Mouse (Mus musculus): ENCODE data around the gene Rab3ip. TPM values are rescaled to one million over a fixed set of nuclear protein-coding genes. Genes with fewer than 3 reads are reported as not detected.

The Rab3ip gene
- total RNA-seq (2012; rRNA removed) = 40.2 and 51.9 TPM in 2 replicates

GRCm38 (mm10) chr10:116950009-116950769, at the start of gene Rab3ip:
Gene Rab3ip (minus strand): TSS chr10:116950769.
- Histone ChIP-seq H3K36me3 (ENCODE audit: control insufficient read depth, insufficient read depth, low read length, poor library complexity, severe bottlenecking) (no peaks in the 10 kb centered on the region; the same call in 1 of the 2 replicates), H3K4me3 (ENCODE audit: insufficient read depth in 1 of 2, low read depth in 1 of 2, low read length in 2 of 2, poor library complexity in 1 of 2, severe bottlenecking in 1 of 2) (peak within 1 kb of the TSS; percentile 88 to 100), H3K4me1 (ENCODE audit: control insufficient read depth in 2 of 2, insufficient read depth in 2 of 2, low read length in 2 of 2, poor library complexity in 1 of 2) (peaks cover 0 to 8% of the 10 kb centered on the region in 2 experiments; a peak in 3 of 4 replicates), H3K27ac (ENCODE audit: insufficient read depth, low read depth, low read length, poor library complexity, severe bottlenecking) (peak within 1 kb of the TSS; percentile 90), H3K9ac (ENCODE audit: insufficient read depth, low read depth, low read length, poor library complexity, severe bottlenecking) (peak within 1 kb of the TSS; percentile 97), H3K9me3 (ENCODE audit: control insufficient read depth, insufficient read depth, low read depth, low read length) (no peaks in the 10 kb centered on the region)
- in situ Hi-C loops (cut with MboI; ENCODE audit: low sequenced_read_pairs in 2 of 2, unreplicated experiment in 2 of 2) = no loop called here
- TF ChIP-seq MAFK (IDR thresholded peaks at IDR 0.05; ENCODE audit: insufficient read depth, low read depth, low read length) (no peak), ZNF384 (IDR thresholded peaks at IDR 0.05; ENCODE audit: low read depth, low read length) (no peak), ZC3H11A (IDR thresholded peaks at IDR 0.05; ENCODE audit: borderline replicate concordance, low read depth, low read length) (no peak), CHD2 (IDR thresholded peaks at IDR 0.05; ENCODE audit: low read depth, low read length) (no peak), HCFC1 (IDR thresholded peaks at IDR 0.05; ENCODE audit: borderline replicate concordance, insufficient read depth, low read length) (no peak)
- DNase-seq (ENCODE audit: low read depth, low spot score) = peak; percentile 70

- Histone ChIP-seq H3K36me3 (ENCODE audit: control insufficient read depth, insufficient read depth, low read length, poor library complexity, severe bottlenecking) (no peaks in the 10 kb centered on the region), H3K4me3 (ENCODE audit: insufficient read depth in 1 of 2, low read depth in 1 of 2, low read length in 2 of 2, poor library complexity in 1 of 2, severe bottlenecking in 1 of 2) (no peak overlapping the region), H3K4me1 (ENCODE audit: control insufficient read depth in 2 of 2, insufficient read depth in 2 of 2, low read length in 2 of 2, poor library complexity in 1 of 2) (peaks cover 1 to 8% of the 10 kb centered on the region in 2 experiments; a peak in 3 of 4 replicates), H3K9ac (ENCODE audit: insufficient read depth, low read depth, low read length, poor library complexity, severe bottlenecking) (no peak overlapping the region), H3K9me3 (ENCODE audit: control insufficient read depth, insufficient read depth, low read depth, low read length) (no peaks in the 10 kb centered on the region), H3K27ac (ENCODE audit: insufficient read depth, low read depth, low read length, poor library complexity, severe bottlenecking) (no peak overlapping the region)
- no peak for TF ChIP-seq MAFK (IDR thresholded peaks at IDR 0.05; ENCODE audit: insufficient read depth, low read depth, low read length)
- no peak for TF ChIP-seq CHD2 (IDR thresholded peaks at IDR 0.05; ENCODE audit: low read depth, low read length)
- no peak for TF ChIP-seq ZC3H11A (IDR thresholded peaks at IDR 0.05; ENCODE audit: borderline replicate concordance, low read depth, low read length)
- TF ChIP-seq ZNF384 (IDR thresholded peaks at IDR 0.05; ENCODE audit: low read depth, low read length) = no peak
- no peak for TF ChIP-seq HCFC1 (IDR thresholded peaks at IDR 0.05; ENCODE audit: borderline replicate concordance, insufficient read depth, low read length)
- in situ Hi-C loops (cut with MboI; ENCODE audit: low sequenced_read_pairs in 2 of 2, unreplicated experiment in 2 of 2) = no loop called here
- no peak for DNase-seq (ENCODE audit: low read depth, low spot score)
These were observed 48.3 kb upstream of the Rab3ip start for GRCm38 (mm10) chr10:116998716-116999455.

GRCm38 (mm10) chr10:116996236-116996600, 45.6 kb upstream of the Rab3ip start:
- in situ Hi-C loops (cut with MboI; ENCODE audit: low sequenced_read_pairs in 2 of 2, unreplicated experiment in 2 of 2) = no loop called here
- Histone ChIP-seq H3K9ac (ENCODE audit: insufficient read depth, low read depth, low read length, poor library complexity, severe bottlenecking) (no peak overlapping the region; the same call in 1 of the 2 replicates), H3K27ac (ENCODE audit: insufficient read depth, low read depth, low read length, poor library complexity, severe bottlenecking) (no peak overlapping the region), H3K9me3 (ENCODE audit: control insufficient read depth, insufficient read depth, low read depth, low read length) (no peaks in the 10 kb centered on the region), H3K36me3 (ENCODE audit: control insufficient read depth, insufficient read depth, low read length, poor library complexity, severe bottlenecking) (no peaks in the 10 kb centered on the region), H3K4me1 (ENCODE audit: control insufficient read depth in 2 of 2, insufficient read depth in 2 of 2, low read length in 2 of 2, poor library complexity in 1 of 2) (peaks cover 3 to 8% of the 10 kb centered on the region in 2 experiments), H3K4me3 (ENCODE audit: insufficient read depth in 1 of 2, low read depth in 1 of 2, low read length in 2 of 2, poor library complexity in 1 of 2, severe bottlenecking in 1 of 2) (no peak overlapping the region)
- TF ChIP-seq CHD2 (IDR thresholded peaks at IDR 0.05; ENCODE audit: low read depth, low read length) (no peak), MAFK (IDR thresholded peaks at IDR 0.05; ENCODE audit: insufficient read depth, low read depth, low read length) (no peak), HCFC1 (IDR thresholded peaks at IDR 0.05; ENCODE audit: borderline replicate concordance, insufficient read depth, low read length) (no peak), ZNF384 (IDR thresholded peaks at IDR 0.05; ENCODE audit: low read depth, low read length) (no peak), ZC3H11A (IDR thresholded peaks at IDR 0.05; ENCODE audit: borderline replicate concordance, low read depth, low read length) (no peak)
- DNase-seq (ENCODE audit: low read depth, low spot score) = no peak

- DNase-seq (ENCODE audit: low read depth, low spot score) = no peak
- TF ChIP-seq ZNF384 (IDR thresholded peaks at IDR 0.05; ENCODE audit: low read depth, low read length) = no peak
- no peak for TF ChIP-seq HCFC1 (IDR thresholded peaks at IDR 0.05; ENCODE audit: borderline replicate concordance, insufficient read depth, low read length)
- no peak for TF ChIP-seq ZC3H11A (IDR thresholded peaks at IDR 0.05; ENCODE audit: borderline replicate concordance, low read depth, low read length)
- TF ChIP-seq CHD2 (IDR thresholded peaks at IDR 0.05; ENCODE audit: low read depth, low read length) = no peak
- TF ChIP-seq MAFK (IDR thresholded peaks at IDR 0.05; ENCODE audit: insufficient read depth, low read depth, low read length) = no peak
- H3K9me3 ChIP-seq (ENCODE audit: control insufficient read depth, insufficient read depth, low read depth, low read length) = no peaks in the 10 kb centered on the region
- H3K4me1 ChIP-seq (ENCODE audit: control insufficient read depth in 2 of 2, insufficient read depth in 2 of 2, low read length in 2 of 2, poor library complexity in 1 of 2) = peaks cover 3 to 8% of the 10 kb centered on the region in 2 experiments
- no peak overlapping the region for H3K4me3 ChIP-seq (ENCODE audit: insufficient read depth in 1 of 2, low read depth in 1 of 2, low read length in 2 of 2, poor library complexity in 1 of 2, severe bottlenecking in 1 of 2)
- H3K9ac ChIP-seq (ENCODE audit: insufficient read depth, low read depth, low read length, poor library complexity, severe bottlenecking) = no peak overlapping the region; the same call in 1 of the 2 replicates
- H3K36me3 ChIP-seq (ENCODE audit: control insufficient read depth, insufficient read depth, low read length, poor library complexity, severe bottlenecking) = no peaks in the 10 kb centered on the region
- in situ Hi-C loops (cut with MboI; ENCODE audit: low sequenced_read_pairs in 2 of 2, unreplicated experiment in 2 of 2) = no loop called here
- no peak overlapping the region for H3K27ac ChIP-seq (ENCODE audit: insufficient read depth, low read depth, low read length, poor library complexity, severe bottlenecking)
These were observed 45.1 kb upstream of the Rab3ip start for GRCm38 (mm10) chr10:116995584-116996235.

All from ES-E14 (cell line).